Mouse (Mus musculus): ENCODE measurements around the gene Tcf7l1.
A peak's percentile ranks its signal among the peaks of the same experiment; 100 is the strongest.

Tcf7l1 gene

DNA sequence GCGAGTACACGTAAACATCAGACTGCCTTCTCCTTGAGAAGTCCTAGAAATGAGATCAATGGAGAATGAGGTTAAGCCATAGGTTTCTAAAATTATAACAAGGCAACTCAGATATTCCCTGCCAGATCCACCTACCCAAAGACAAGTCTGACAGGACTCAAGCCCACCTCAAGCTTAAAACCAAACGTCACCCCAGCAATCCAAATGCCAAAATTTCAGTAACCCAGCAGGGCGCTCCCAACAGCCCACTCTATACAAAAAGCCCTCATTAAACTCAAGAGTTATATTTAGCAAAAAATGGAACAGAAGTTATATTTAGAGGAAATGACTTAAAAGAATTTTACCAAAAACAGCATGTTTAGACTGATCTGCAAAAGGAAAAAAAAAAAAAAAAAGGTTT lies 5.3 kb downstream of the Tcf7l1 start:
- DNase-seq: no peak

DNA sequence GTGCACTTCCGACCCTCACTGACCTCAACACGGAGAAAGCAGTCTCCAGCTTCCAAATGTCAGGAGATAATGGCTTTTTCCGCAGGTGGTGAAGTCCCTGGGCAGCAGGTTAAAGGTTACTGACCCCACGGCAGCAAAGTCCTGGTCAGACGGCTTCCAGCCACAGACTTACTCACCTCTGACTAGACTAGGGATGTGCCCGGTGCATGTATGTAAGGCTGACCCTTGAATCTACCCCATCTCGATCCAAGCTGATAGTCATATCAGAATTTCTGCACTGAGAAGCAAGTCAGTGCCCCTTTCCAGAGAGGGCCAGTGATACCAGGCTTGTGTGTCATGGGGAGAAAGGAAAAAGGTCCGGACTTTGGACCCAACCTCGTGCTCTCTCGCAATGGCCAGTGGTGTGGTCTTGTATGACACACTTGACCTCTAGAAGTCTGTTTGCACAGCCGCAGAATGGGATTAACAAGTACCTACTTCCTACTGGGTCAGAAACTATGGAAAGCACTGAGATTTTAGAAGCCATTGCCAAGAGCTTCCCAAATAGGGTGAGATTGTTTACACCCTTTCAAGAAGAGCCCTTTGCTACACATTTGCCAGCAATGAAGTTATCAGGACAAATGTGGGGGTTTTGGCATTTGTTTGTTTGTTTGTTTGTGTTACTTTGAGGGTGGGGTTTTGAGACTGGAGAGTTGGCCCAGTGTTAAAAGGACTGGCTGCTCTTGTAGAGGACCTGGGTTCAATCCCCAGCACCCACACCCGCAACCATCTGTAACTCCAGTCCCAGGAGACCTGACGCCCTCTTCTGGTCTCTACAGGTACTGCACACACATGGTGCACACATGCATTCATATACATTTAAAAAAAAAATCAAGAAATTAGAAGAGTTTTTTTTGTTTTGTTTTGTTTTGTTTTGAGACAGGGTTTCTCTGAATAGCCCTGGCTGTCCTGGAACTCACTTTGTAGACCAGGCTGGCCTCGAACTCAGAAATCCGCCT lies 10.0 kb downstream of the Tcf7l1 start:
- no peak for DNase-seq

DNA sequence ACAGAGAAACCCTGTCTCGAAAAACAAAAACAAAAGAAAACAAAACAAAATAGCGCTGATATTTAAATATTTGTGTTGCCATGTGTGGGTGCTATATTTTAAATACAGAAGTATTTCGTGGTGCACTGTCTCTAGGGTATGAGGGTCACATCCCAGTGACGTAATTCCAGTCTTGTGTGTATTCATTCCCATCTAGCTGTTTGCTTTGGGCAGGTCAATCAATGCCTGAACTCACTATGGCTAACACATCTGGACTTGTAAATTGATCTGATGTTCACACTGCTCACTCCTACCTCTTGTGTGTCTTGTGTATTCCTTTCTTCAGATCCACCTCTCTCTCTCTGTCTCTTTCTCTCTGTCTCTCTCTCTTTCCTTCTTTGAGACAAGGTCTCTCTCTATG lies 11.8 kb downstream of the Tcf7l1 start:
- DNase-seq: no peak

DNA sequence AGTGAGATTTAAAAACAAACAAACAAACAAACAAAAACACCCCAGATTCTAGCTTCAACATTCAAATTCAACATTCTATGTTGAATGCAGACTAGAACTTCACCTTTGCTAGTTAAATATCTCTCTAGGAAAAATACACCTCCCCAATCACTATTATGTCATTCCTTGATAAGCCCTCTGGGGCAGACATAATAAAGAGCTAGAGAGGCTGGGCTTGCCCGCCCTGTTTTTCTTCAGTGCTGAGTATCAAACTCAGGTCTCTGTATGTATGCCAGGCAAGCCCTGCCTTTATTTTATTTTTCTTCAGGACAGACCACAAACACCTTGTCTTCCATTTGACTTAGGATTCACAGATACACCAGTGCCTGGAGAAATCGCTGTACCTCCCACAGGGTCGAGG lies 14.8 kb downstream of the Tcf7l1 start:
- no peak for DNase-seq

DNA sequence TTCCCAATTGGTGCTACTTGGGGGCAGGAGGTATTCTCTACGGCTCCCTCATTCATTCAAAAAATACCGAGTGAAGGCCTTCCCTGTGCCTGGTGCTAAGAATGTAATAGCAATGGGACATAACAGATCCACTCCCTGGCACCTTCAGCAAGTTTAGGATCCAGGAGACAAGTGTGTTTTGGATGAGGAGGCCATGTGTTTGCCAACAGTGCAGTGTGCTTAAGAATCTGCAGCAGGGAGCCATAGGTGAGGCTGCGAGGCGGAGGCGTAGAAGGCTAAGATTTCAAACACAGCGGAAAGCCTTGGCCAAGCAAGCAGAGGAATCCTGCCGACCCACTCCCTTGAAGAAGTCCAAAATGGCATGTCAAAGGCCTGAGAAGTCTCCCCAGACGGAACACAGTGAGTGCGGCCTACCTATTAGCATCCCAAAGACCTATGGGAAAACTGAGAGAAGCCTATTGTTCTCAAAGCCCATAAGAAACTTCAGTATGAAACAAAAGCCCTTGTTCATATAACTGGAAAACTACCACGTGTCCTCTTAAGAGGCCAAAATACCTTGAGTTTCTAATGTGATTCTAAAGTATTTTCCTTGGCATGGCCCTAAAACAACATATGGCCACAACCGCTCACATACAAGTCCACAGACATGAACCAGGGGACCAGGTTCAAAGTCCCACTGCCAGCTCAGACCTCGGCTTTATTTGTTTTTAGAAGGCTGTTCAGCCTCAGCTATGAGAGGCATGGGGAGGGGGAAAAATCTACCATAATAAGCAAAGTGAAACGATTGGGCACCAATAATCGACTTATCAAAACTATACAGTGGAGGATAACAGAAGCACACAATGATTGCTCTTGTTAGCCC lies 18.9 kb downstream of the Tcf7l1 start:
- DNase-seq: no peak

DNA sequence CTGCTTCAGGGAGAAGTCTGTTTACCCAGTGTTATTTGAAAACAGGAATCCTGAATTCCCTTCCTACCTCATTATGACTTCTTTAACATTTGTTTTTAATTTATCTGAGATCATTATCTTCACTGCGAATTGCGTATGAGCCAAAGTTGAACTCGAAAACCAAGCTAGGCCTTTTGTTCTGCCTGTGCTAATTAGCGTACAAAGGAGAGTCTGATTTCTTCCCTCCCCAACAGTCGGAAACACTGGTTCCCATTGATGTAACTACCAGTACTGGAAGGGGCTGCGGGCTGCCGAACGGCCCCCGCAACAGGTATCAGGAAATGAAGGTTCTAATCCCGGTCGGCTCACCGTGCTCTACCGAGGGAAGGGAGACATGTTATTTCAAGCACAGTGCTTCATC lies 19.7 kb downstream of the Tcf7l1 start:
- DNase-seq: no peak

DNA sequence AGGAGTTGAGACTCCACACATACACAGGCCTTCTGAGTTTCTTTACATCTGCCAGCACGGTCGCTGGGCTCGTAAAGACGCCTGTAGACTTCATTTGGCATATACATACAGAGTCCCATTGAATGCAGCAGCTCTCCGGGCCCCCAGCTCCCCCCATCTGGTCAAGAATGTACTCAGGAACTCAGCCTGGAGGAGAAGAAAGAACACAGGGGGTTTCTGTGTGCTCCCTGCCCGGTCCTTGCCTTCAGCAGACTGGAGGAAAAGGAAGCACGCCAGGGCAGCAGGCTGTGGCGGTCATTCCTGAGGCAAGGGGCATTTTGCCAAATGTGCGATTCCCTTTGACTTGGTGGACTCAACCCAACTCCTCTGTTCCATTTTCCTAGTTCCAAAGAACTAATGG lies 20.2 kb downstream of the Tcf7l1 start:
- peak; percentile 11 to 18 for DNase-seq

DNA sequence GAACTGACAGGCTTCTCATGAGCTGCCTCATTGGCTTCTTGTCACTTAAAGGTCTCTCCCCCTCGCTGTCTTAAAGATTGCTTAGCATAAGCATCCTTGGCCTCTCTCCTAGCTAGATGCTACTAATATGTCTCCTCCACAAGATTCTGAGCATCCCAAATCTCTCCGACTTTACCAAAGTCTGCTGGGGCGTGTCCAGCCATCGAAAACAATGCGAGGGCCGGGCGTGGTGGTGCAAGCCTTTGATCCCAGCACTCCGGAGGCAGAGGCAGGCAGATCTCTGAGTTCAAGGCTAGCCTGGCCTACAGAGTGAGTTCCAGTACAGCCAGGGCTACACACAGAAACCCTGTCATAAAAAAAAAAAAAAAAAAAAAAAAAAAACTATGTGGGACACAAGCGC lies 21.0 kb downstream of the Tcf7l1 start:
- no peak for DNase-seq

DNA sequence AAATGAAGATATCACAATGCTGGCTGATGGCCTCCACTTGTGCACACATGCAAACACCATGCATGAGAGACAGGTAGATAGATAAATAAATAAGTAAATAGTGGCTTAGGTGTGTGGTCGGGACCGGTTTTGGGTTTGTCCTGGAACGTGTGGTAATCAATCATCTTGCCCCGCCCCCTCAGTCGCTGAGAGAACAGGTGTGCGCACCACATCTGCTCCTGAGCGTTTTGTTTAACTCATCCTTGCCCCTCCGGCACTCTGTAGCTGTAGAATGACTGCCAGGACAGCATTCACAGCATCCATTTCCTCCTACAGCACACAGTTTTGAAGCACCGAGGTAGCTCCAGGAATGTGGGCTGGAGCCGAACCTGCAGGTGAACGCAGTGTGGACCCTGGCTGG lies 25.4 kb downstream of the Tcf7l1 start:
- DNase-seq: no peak

DNA sequence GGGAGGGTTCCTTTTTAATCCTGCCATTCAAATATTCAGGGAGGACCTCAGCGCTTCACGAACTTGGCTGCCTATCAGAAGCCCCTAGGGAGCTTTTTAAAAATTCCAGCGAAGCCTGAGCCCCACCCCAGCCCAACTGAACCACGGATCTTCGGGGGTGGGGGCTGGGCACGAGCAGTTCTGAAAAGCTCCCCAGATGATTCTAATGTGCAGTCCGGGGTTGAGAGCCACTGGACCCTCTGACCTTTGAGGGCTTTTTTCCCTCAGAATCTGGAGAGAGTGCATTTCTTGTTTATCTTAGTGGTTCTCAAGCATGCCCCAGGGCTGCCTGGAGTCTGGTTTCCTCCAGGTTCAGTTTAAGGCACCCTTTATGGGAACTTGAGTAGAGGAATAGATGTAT lies 27.4 kb downstream of the Tcf7l1 start:
- DNase-seq: no peak

DNA sequence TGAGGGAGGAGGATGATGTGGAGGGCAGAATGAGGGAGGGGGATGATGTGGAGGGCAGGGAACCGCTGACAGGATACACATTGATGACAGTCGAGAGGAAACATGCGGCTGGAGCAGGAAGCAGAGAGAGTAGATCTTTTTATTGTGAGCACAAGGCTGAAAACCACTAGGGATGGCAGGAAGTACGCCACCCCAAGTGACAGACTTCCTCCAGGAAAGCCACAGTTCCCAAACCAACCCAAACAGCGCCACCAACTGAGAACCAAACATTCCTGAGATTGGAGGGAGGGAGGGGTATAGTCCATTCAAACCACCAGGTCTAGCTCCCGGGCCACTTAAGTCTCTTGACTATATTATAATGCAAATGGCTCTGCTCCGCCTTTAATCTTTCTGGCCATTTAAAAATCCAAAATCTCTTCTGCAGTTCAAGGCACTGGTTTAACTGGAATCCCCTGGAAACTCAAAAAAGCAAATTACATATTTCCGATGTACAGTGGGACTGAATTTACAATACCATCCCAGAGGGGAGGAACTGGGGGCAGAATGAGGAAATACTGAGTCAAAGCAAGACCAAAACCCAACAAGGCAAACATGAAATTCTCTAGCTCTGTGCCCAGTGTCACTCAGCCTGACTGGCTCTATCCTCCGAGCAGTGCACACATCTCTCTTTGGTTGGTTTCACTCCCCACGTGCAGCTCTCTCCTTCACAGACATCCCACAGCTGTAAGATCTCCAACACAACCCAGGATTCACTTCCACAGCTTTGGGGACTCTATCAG lies 30.6 kb downstream of the Tcf7l1 start:
- DNase-seq: no peak

DNA sequence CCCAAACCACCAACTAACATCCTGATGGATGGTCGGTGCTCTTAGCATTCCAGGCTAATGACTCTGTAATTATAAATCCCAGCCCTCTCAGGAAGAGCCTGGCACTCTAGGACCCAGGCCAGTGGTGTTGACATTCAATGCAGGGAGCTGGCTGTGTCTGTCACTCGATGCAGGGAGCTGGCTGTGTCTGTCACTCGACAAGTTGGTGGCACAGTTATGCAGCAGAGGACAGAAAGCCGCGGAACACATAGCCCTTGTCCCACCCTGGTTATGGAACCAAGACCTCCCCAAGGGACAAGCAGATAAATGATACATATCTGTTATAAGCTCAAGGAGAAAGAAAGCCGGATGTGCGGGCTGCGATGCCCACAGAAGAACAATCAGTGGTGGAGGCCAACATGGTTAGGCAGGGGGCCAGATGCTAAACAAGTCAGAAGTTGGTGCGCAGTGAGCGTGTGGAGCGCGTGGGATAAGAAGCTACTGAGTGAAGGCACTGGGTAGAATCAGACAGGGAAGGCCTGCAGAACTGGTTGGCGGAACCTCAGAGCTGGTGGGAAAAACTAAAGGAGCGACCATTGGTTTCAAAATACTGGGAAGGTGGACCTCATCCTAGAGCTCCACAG lies 33.7 kb downstream of the Tcf7l1 start:
- no peak for DNase-seq

DNA sequence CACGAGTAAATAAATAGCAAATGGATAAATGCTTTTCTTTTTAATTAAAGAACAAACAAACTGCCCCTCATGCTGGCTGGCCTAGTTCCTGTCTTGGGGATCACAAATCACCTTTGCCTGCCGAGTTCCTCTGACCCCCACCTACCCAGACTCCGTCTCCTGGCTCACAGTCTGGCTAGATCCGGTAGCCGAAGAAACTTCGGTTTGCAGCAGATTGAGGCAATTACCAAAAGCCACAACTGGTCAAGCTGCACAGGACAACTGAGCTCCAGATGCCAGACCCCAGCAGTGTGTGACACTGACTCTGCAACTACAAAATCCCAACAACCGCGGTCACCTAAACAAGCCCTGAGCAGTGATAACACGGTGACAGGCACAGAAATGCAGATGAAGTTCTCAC lies 34.8 kb downstream of the Tcf7l1 start:
- DNase-seq: no peak

DNA sequence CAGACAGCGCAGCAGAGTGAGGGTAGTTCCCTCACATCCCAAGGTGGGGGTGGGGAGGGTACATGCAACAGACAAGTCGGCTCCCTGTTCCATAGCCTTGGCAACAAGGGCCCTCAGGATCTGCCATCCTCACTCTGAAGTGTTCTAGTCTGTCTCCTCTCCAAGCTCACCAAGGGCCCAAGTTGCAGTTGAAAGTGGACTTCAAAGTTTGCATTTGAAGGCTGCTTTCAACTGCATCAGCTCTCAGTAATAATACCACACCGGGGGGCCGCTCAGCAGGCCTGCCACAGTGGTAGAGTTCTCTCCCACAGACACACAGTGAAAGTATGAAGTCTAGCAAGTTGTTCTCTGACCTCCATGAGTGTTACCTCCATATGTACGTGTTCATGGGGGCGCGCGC lies 35.3 kb downstream of the Tcf7l1 start:
- DNase-seq: no peak

DNA sequence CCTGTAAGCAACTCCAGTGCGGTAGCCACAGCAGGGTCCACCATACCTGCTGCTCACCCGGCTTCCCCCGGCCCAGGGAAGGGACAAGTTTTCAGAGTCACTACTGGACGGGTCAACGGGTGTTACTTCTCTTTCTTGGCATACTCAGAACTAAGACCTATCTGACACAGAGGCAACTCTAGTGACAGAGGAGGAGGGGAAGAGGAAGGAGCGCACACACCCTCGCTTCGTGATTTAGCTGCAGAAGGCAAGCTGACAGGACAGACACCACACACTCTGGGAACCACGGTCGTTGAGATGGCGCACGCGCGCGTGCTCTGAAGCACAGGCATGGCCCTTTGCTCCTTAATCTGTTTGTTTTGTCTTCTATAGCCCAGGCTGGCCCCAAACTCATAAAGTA lies 36.2 kb downstream of the Tcf7l1 start:
- DNase-seq: no peak

DNA sequence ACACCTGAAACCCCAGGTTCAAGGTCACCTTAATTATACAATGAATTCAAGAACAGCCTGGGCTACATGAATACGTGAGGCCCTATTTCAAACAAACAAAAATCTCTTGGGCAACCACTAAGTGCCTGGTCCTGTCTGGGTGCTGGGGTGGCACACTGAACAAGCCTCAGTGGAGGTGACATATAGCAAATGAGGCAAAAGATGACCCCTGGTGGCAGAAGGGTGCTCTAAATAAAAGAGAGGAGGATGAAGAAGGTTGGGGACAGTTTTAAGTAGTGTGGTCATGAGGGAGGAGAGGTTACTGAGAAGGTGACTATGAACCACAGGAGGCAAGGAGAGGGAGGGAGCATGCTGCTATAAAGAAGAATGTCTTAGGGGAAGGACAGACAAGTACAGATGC lies 37.8 kb downstream of the Tcf7l1 start:
- no peak for DNase-seq

DNA sequence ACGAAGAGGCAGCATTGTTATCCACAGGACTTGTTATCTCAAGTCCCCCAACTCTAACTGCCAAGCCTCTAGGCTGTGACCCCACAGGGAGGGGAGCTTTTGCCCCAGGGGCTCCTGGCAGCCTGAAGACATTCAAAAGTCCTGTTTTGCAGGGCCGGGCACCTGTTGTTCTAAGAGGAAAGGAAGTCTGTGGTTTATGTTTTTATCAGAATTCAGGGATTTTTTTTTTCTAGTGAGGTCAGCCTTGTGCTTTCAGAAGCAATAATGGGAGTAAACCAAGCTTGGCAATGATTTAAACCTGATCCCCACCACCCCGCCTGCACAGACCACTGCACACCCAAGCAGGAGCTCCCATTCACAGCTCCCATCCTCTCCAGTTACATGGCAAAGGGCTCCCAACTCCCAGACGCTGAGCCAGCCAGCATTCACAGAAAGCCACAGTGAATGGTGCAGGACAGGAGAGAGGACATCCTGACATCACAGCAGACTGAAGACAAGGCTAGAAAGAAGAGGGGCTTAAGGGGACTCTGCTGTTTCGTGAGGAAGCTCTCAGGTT lies 40.1 kb downstream of the Tcf7l1 start:
- DNase-seq: no peak

DNA sequence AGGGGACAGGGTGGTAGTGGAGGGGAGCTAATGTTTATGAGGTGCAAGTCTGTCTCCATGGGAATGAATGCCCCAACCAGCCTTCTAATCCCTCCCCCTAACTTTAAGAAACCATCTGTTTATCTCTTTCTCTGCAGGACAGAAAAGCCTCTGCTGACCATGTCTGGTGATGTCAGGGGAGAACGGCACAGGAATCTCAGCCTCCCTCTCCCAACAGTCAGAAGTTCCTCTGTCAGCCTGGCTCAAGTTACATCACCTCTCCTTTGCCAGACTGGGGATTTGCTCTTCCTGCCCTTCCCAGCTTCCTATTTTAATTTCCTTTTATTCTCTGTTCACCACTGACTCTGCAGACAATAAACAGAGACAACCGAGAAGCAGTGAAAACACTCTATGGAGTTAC lies 40.6 kb downstream of the Tcf7l1 start:
- no peak for DNase-seq

DNA sequence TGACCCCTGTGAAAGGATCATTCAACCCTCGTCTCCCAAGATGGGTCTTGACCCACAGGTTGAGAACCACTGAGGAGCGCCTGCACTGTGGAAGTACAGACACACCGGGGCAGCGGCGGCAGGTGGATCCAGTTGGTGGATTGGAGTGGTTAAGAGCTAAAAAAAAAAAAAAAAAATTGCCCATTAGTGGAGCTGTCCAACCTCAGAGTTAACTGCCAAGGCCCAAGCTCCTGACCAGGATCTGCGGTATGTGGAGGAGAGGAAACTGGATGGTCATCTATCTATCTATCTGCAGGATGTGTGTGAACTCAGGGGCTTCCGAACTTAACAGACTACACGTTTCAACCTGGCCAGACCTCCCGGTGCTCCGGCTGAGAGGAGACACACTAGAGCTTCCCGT lies 41.2 kb downstream of the Tcf7l1 start:
- no peak for DNase-seq

DNA sequence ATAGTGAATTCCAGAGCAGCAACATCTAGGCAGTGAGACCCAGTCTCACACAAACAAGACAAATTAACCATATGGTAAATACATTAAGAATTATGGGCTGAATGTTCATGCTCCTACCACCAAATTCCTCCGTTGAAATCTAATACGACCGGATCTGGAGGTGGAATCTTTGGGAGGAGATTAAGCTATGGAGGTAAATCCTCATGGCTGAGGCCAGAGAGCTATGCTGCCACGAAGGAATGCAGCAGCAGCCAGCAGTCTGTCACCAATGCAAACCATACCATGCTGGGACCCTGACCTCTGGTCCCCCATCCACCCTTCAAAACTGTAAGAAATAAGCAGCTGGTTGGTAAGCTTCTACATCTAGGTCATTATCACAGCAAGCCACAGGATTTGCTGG lies 41.9 kb downstream of the Tcf7l1 start:
- no peak for DNase-seq

DNA sequence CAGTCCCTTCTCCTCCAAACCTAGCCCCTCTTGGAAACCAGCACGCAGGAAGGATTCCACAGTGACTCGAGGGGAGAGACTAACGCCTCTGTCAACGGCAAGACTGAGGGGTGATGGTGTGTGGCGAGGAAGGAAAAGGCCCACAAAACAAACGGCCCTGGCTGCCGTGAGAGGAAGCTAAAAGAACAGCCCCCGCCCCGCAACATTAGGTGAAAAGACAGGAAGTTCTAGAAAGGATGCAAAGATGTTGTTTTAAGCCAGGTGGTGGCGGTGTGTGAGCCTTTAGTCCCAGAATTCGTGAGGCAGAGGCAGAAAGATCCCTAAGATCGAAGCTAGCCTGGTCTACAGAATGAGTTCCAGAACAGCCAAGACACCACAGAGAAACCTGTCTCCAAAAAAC lies 43.3 kb downstream of the Tcf7l1 start:
- DNase-seq: no peak

DNA sequence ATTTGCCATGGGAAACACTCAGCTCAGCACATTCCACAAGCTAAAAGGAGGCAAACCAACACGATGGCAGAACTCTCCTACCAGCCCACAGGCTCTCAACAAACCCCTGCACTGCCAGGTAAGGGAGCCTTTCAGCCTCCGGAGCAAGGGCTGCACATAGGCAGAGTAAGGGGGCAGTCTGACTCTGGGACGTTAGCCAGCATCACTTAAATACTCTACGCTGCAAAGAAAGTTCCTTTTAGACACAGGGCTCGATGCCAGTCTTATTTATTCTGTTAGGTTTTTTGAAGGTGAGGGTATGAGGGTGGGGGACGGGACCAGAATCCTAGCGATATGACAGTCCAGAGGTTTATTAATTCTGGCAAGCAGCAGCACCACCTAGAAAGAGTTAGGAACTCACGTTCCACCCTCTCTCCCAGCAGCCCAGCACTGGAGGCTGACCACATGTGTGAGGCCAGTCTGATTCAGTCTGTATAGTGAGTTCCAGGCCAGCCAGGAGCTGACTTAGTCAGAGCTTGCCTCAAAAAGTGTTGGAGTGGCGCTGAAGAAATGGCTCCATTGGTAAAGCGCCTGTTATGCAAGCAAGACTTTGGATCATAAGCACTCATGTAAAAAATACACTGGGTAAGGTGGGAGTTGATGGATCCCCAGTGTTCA lies 44.8 kb downstream of the Tcf7l1 start:
- no peak for DNase-seq

All from cerebellum, adult 18-20 months (tissue).